Mouse (Mus musculus) liver, adult 10 weeks (tissue): ENCODE data around the gene Ddx50. TPM values are rescaled to one million over a fixed set of nuclear protein-coding genes. Genes with fewer than 3 reads are reported as not detected.

Source experiments
- polyA plus RNA-seq: library from polyadenylated mRNA; stranded (reverse); fragments of 350-450 nt; fragmentation: Illumina TruSeq; extraction: RNeasy Lipid Tissue Mini Kit (QIAGEN cat#74804); gene quantifications from one replicate; pipeline ENCODE4 v1.2.3, GENCODE M21; 2014; ENCODE audit warnings: low read depth, low replicate concordance

Gene Ddx50
- polyA plus RNA-seq = 109 TPM

DNA sequence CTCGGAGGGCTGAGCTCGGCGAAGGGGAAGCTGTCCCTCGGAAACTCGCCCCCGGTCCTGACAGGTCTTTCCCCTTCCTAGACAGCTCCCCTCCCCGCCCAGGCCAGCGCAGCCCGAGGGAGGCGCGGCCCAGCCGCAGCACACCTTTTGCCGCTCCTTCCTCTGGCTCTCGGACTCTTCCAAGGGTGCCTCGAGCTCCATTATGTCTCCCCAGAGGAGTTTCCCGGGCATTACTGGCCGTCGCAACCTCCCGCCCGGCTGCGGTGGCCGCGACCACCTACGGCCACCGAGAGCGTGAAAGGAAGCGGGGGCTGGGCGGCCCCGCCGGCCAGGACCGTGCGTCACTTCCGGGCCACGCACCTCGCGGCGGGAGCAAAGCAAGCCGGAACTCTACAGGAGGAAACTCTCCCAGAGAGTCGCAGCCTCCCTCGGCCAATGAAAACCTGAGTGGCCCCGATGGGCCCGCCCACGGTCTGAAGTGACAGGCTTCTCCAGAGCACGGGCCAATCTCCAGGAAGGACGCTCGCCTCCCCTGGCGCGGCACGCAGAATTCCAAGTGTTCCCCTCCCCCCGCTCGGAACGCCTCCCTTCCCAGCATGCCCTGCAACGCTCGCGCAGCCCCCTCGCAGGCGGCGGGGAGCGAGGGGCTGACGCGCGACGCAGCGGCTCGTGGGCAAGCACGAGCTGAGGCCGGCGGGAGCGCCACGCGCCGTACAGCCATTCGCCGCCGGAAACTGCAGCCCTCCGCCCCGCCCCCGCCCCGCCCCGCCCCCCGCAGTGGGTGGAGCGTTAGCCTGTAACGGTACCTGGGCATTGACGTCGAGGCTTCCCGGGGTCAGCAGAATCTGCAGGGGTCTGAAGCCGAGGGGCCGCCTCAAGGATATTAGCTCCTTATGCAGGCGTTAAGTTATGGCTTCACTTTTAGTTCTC, at the start of gene Ddx50:
TSS of gene Ddx50 (minus strand) at position 338 of the 930 bp plus-strand sequence.

DNA sequence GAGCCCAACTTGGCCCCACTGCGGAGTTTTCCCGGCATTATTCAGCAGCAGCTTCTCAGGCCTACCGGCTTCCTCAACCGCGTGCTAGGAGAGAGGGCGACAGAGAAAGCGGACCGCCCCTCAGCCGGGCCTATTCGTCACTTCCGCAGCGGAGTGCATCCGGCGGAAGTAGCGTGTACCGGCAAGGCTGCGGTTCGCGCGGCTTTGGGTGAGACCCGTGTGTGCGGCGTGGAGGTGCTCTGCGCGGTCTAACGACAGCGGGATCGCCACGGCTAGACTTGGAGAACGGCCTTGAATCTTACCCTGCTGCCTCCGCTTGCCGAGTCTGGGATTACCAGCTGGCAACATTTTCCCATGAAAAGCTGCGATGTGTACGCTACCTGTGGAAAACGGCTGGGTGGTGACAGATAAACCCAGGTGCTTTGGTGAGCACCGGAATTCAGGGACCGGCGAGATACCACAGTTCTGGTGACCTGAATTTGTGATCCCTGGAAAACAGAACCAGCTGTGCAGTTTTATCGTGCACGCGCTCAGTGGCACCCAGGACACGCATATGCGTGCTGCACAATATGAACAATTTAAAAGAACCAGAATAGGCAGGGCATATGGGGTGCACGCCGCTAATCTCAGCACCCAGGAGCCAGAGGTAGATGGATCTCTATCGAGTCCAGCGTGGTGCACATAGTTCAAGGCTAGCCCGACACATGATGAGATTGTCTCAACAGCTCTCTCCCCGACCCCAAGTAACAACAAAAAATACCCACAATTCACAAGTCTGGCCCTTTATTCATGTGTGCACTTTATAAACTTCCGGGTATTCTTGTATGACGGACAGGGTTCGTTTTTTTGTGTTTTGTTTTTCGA, 48.6 kb downstream of the Ddx50 start, which contains the start of gene Ddx21:
TSS of gene Ddx21 (minus strand) at position 105 of the 864 bp plus-strand sequence.

DNA sequence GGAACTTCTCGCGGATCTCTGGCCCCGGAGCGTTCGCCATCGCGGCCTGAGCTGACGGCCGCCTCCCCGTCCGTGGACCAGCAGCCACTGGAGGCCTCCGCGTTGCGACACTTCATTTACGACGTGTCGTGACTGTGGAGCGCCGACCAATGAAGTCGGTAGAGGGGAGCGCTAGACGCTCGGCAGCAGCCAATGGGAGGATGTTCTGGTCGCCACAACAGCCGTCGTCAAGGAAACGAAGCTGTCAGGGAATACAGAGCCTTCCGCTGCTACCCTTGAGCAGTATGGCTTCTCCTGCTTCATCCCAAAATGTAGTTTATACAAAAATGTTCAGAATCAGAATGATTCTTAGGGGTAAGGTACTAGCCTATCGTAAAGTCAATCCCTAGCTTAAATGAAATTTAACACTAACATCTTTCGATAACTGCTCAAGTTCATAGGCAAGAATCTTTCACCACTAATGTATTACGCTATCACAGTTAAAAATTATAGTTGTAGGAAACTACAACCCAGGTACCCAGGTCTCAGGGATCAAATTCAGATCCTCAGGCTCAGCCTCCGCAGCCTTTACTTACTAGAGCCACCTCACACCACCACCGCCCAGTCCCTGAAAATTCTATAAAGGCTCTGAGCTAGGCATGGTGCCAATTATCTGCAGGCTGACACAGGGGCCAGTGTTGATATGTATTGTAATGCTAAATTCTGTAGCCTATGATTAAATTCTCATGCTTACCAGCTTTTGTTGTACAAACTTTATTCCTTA, 72.5 kb downstream of the Ddx50 start, which contains the start of gene Kif1bp:
TSS of gene Kif1bp (minus strand) at position 120 of the 763 bp plus-strand sequence.

Other genes with a start within 250 kb of the Ddx50 start
- not detected for gene Hkdc1, start 228.7 kb downstream of the Ddx50 start, polyA plus RNA-seq
- not detected for gene 4930507D05Rik, start 201.7 kb downstream of the Ddx50 start, polyA plus RNA-seq
- gene Supv3l1, start 201.5 kb downstream of the Ddx50 start, polyA plus RNA-seq = 12.5 TPM
- 66.7 TPM for gene Vps26a, start 164.4 kb downstream of the Ddx50 start, polyA plus RNA-seq
- 46.4 TPM for gene Srgn, start 123.8 kb downstream of the Ddx50 start, polyA plus RNA-seq
- 10.3 TPM for gene Kif1bp, start 72.8 kb downstream of the Ddx50 start, polyA plus RNA-seq
- gene Ddx21, start 48.9 kb downstream of the Ddx50 start, polyA plus RNA-seq = 23.0 TPM
- gene Stox1, start 74.9 kb upstream of the Ddx50 start, polyA plus RNA-seq = 0.56 TPM
- gene Ccar1, start 141.1 kb upstream of the Ddx50 start, polyA plus RNA-seq = 56.8 TPM